Mouse (Mus musculus) E14TG2a.4 (cell line): ENCODE measurements around the gene Cers1.

Experiments
- CTCF ChIP-seq: conservative IDR thresholded peaks from 2 replicates; pipeline ENCODE4 v1.5.1; 2014; ENCODE audit warnings: low read length
- POU5F1 ChIP-seq: IDR thresholded peaks from 2 replicates; pipeline ENCODE4 v1.6.1; 2014; ENCODE audit warnings: low read length, borderline replicate concordance

DNA sequence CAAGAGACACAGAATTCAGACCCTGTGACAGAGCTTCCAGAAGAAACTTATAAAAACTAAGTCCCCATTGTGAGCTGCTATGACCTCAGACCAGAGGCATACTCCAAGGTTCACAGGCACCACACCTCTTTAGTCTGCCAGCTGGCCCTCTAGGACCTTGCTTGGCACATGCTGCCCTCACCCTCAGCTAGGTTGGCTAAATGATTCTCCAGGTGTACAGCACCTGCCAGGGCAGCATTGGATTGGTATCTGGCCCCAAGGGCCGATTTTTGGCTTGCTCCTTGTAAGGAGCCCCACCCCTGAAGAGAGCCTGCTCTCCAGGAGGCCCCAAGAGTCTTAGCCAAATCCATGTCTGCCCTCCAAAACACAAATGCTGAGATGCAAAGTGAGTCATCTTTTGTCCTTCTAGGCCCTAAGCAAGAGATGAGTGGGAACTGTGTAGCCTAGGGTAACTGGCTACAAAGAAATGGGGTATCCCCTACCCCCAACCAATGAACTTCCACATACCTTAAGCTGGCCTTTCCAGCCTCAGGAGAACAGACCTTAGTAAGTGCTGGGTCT lies 32.4 kb downstream of the Cers1 start:
- no peak for TF ChIP-seq CTCF
- no peak for TF ChIP-seq POU5F1
